24 mouse cellular contexts compared by ENCODE assay signal in genomic region chr2:118044666-118045065, GRCm38 (mm10).
DNase-seq lines count a peak whose midpoint lies in the region; ATAC-seq and TF ChIP-seq lines count a peak whose summit lies in the region.
"Had no signal": no experiment of that assay in that cellular context is flagged by ENCODE, and none has a peak within 500 bp of the region (broad histone marks: within the 10 kb centered on the region; RNA-seq: fewer than 3 reads in every experiment).

No protein-coding gene starts in this region.

- no peak overlapping the region for H3K27ac ChIP-seq in heart, embryonic 11.5 days (ENCODE audit: low read depth, low read length)
- no peak overlapping the region for H3K27ac ChIP-seq in lung, postnatal 0 days (ENCODE audit: low read length)
- peak overlapping the region; percentile 91 for H3K27ac ChIP-seq in embryonic fibroblast, embryonic 13.5 days (ENCODE audit: insufficient read depth, low read length)
- H3K27ac ChIP-seq: gastrocnemius, adult 2 months; heart, embryonic 13.5 days; hindbrain, embryonic 14.5 days; hindbrain, postnatal 0 days had no signal

- TF ChIP-seq EP300 in lung, postnatal 0 days (IDR thresholded peaks at IDR 0.05), result no peak

- no peaks in the 10 kb centered on the region for H3K27me3 ChIP-seq in heart, embryonic 11.5 days (ENCODE audit: control insufficient read depth, insufficient read depth, low read length)
- H3K27me3 ChIP-seq in lung, postnatal 0 days (replicated peaks; ENCODE audit: insufficient read depth, low read length), result no peaks in the 10 kb centered on the region
- H3K27me3 ChIP-seq: heart, embryonic 13.5 days had no signal

- no peak for TF ChIP-seq POLR2A in embryonic fibroblast, embryonic 13.5 days (IDR thresholded peaks at IDR 0.05; ENCODE audit: low read depth, low read length)

- H3K36me3 ChIP-seq in heart, embryonic 11.5 days (ENCODE audit: control insufficient read depth, insufficient read depth, low read length), result no peaks in the 10 kb centered on the region
- H3K36me3 ChIP-seq in lung, postnatal 0 days (ENCODE audit: insufficient read depth, low read length), result no peaks in the 10 kb centered on the region
- H3K36me3 ChIP-seq: heart, embryonic 13.5 days had no signal

- no peak for ATAC-seq in heart, embryonic 11.5 days (replicated peaks; ENCODE audit: insufficient number of reproducible peaks, low FRiP score, low TSS enrichment)
- ATAC-seq in lung, postnatal 0 days, result no peak
- ATAC-seq: activated CD4-positive, CD25-positive, alpha-beta regulatory T cell, adult 4 months; CD4-positive, CD25-positive, alpha-beta regulatory T cell, adult 4 months; forebrain, embryonic 14.5 days; forebrain, postnatal 0 days; hindbrain, postnatal 0 days; inflammation-experienced regulatory T-cells, adult 6 months had no signal

- WGBS in heart, embryonic 11.5 days (ENCODE audit: insufficient replicate concordance), result 53% methylated on average over 1 of the region's 1 CpGs
- 33% methylated on average over 1 of the region's 1 CpGs for WGBS in lung, postnatal 0 days

- H3K4me3 ChIP-seq in heart, embryonic 11.5 days (ENCODE audit: low read depth, low read length), result no peak overlapping the region
- H3K4me3 ChIP-seq in lung, postnatal 0 days (ENCODE audit: low read depth, low read length), result no peak overlapping the region
- H3K4me3 ChIP-seq in embryonic fibroblast, embryonic 13.5 days (ENCODE audit: insufficient read depth, low read length), result no peak overlapping the region
- H3K4me3 ChIP-seq: gastrocnemius, adult 2 months; heart, embryonic 13.5 days had no signal

- H3K9me3 ChIP-seq in heart, embryonic 11.5 days (replicated peaks; ENCODE audit: control insufficient read depth, low read length), result no peaks in the 10 kb centered on the region
- no peaks in the 10 kb centered on the region for H3K9me3 ChIP-seq in lung, postnatal 0 days (ENCODE audit: low read length)

- no peak for TF ChIP-seq CTCF in lung, postnatal 0 days (IDR thresholded peaks at IDR 0.05)
- TF ChIP-seq CTCF in embryonic fibroblast, embryonic 13.5 days (IDR thresholded peaks at IDR 0.05; ENCODE audit: borderline replicate concordance, insufficient read depth, low read length), result no peak

- H3K4me1 ChIP-seq in heart, embryonic 11.5 days (ENCODE audit: control insufficient read depth, insufficient read depth, low read length), result no peaks in the 10 kb centered on the region
- H3K4me1 ChIP-seq in lung, postnatal 0 days (ENCODE audit: insufficient read depth, low read depth, low read length), result peaks cover 4% of the 10 kb centered on the region; the same call in 1 of the 2 replicates
- H3K4me1 ChIP-seq in embryonic fibroblast, embryonic 13.5 days (ENCODE audit: control insufficient read depth, insufficient read depth, low read length), result peaks cover 3% of the 10 kb centered on the region; the same call in 1 of the 2 replicates

- DNase-seq in heart, adult 11 months, result peak; percentile 80
- peak; percentile 60 for DNase-seq in lung, postnatal 0 days (ENCODE audit: low spot score)
- DNase-seq in lung, postnatal 10 days, result no peak
- no peak for DNase-seq in thymus, postnatal 14 days
- DNase-seq: adrenal gland, adult 8-10 months; adrenal gland, postnatal 25 days; cerebellum, adult 18-20 months; cerebellum, adult 9-10 months; cerebellum, postnatal 14 days; forebrain, postnatal 0 days; gastrocnemius, adult 2 months; gastrocnemius, postnatal 14 days; heart, adult 18-20 months; heart, postnatal 14 days; heart, postnatal 4 days had no signal

- no peak overlapping the region for H3K4me2 ChIP-seq in heart, embryonic 11.5 days
- no peak overlapping the region for H3K4me2 ChIP-seq in lung, postnatal 0 days (replicated peaks; ENCODE audit: low read depth, low read length)
- H3K4me2 ChIP-seq: heart, embryonic 13.5 days; hindbrain, embryonic 14.5 days had no signal

- no peak overlapping the region for H3K9ac ChIP-seq in heart, embryonic 11.5 days (ENCODE audit: low read depth, low read length)
- H3K9ac ChIP-seq in lung, postnatal 0 days (replicated peaks; ENCODE audit: low read depth), result no peak overlapping the region
- H3K9ac ChIP-seq: forebrain, postnatal 0 days; heart, embryonic 13.5 days; hindbrain, embryonic 14.5 days had no signal

Comparison
In these comparisons a context has a peak if more than half of its experiments do, and no peak if none do; other contexts are left out.
1. DNase-seq: peak in heart, adult 11 months (single experiment) and lung, postnatal 0 days (single experiment); none in lung, postnatal 10 days (single experiment) and thymus, postnatal 14 days (single experiment).